Mouse (Mus musculus) olfactory bulb, adult 2 months (tissue): Measurements from ENCODE around the gene Ap1g2.

Experiments
- CTCF ChIP-seq: fragments of 200-500 bp; IDR thresholded peaks from 2 replicates; pipeline ENCODE4 v1.5.1; 2012; ENCODE audit warnings: low read depth, mild to moderate bottlenecking, low read length, moderate library complexity; ENCODE audit not compliant: insufficient read depth
- POLR2A ChIP-seq: fragments of 200-500 bp; IDR thresholded peaks from 2 replicates; pipeline ENCODE4 v1.6.1; 2012; ENCODE audit warnings: mild to moderate bottlenecking, low read depth, low read length, moderate library complexity; ENCODE audit not compliant: insufficient read depth

DNA sequence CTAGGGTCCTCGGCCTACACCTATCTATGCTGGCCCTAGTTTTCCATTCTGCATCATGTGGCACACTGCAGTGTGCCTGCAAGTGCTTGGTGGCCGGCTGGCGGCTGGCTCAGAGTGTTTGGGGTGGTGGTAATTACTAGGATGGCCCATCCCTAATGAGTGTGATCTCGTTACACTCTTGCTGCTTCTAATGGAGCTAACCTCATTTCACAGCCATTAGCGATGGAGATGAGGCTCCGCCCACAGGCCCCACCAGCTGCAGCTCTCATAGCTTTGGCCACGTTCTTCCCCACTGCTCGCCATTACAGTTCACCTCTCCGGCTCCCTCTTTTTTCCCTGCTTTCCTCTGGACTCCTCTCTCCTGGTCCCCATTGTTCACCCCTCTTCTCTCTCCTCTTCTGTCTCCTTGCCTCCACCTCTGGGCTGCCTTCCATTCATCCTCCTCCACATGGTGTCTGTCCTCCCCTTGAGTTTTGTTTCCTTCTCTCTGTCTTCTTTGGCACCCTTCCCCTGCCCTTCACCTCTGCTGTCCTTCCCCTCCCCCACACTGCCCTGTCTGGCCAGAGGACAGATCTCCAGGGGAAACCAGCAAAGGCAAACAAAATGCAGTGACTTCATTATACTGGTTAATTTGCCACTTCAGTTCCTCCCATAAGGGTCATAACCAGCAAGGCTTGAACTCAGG is 20.9 kb downstream of the Ap1g2 start:
- no peak for TF ChIP-seq CTCF
- no peak for TF ChIP-seq POLR2A
